Mouse (Mus musculus) bone marrow, adult 2 months (tissue): ENCODE measurements around the gene Cradd. TPM values are rescaled to one million over a fixed set of nuclear protein-coding genes. Genes with fewer than 3 reads are reported as not detected.
A peak's percentile ranks its signal among the peaks of the same experiment; 100 is the strongest.

ENCODE experiments used
- H3K27ac ChIP-seq: fragments of 200-500 bp; 2 replicates; pipeline ENCODE4 v1.5.1; 2012; ENCODE audit warnings: low read depth, mild to moderate bottlenecking, control low read depth, inconsistent platforms, low read length; ENCODE audit not compliant: control insufficient read depth, poor library complexity, insufficient read depth
- H3K4me1 ChIP-seq: fragments of 200-500 bp; 2 replicates; pipeline ENCODE4 v1.6.1; 2011; ENCODE audit warnings: low read length; ENCODE audit not compliant: control insufficient read depth, insufficient read depth
- H3K4me3 ChIP-seq: fragments of 200-500 bp; replicated peaks from 2 replicates; pipeline ENCODE3; 2011; ENCODE audit warnings: mild to moderate bottlenecking, low read depth, low read length, control low read depth; ENCODE audit not compliant: control insufficient read depth
- CTCF ChIP-seq: fragments of 200-500 bp; IDR thresholded peaks from 2 replicates; pipeline ENCODE4 v1.5.1; 2011; ENCODE audit warnings: low read length, control low read depth; ENCODE audit not compliant: control insufficient read depth, insufficient read depth
- POLR2A ChIP-seq: fragments of 200-500 bp; IDR thresholded peaks from 2 replicates; pipeline ENCODE4 v1.6.1; 2011; ENCODE audit warnings: low read depth, mild to moderate bottlenecking, control low read depth, low read length, borderline replicate concordance; ENCODE audit not compliant: control insufficient read depth
- WGBS: fragments of 180-500 bp; shearing (Covaris S2); methylation state at CpG from one replicate; pipeline ENCODE4 v1.1.7; 2018; 5-methylcytosine and 5-hydroxymethylcytosine counted together
- polyA plus RNA-seq: library from polyadenylated mRNA; stranded (reverse); fragments of >200 nt; gene quantifications from 2 replicates; pipeline ENCODE4 v1.2.4, GENCODE M21; 2011; ENCODE audit warnings: low replicate concordance; ENCODE audit not compliant: missing spikeins, insufficient read depth, insufficient read length

Gene Cradd
- polyA plus RNA-seq, 1 experiment = 3.8 TPM

DNA sequence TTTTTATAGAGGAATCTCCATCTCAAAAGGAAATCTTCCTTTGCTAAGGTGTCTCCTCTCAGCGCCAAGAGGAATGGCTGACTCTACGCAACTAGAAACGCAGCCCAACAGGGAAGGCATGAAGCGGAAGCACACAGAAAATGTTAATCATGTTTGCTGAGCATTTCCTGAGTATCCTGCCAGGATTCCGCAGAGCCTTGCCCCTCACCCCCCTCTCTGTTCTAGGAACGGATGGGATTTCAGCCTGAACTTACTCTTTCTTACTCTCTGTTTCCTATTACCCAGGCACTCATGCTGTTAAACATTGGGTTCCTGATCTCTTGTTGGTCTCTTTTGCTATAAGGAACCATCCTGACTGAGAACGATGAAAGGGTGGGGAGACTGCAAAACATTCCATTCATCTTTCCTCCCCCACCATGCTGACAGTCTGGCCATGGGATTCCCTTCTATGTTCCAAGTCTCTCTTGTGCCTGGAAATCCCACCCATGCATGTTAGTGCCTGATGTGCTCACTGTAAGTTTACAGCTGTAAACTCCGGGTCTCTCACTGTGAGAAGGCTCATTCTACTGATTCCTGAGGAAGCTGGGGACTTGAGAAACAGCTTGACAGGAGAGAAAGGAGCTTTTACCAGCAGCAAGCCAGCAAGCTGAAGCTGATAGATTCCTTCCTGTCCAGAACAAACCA lies 161.1 kb downstream of the Cradd start:
- no peak overlapping the region for H3K27ac ChIP-seq
- H3K4me1 ChIP-seq = no peaks in the 10 kb centered on the region
- no peak overlapping the region for H3K4me3 ChIP-seq
- TF ChIP-seq CTCF (no peak), POLR2A (no peak)
- WGBS = 77% methylated on average over 8 of the region's 8 CpGs

DNA sequence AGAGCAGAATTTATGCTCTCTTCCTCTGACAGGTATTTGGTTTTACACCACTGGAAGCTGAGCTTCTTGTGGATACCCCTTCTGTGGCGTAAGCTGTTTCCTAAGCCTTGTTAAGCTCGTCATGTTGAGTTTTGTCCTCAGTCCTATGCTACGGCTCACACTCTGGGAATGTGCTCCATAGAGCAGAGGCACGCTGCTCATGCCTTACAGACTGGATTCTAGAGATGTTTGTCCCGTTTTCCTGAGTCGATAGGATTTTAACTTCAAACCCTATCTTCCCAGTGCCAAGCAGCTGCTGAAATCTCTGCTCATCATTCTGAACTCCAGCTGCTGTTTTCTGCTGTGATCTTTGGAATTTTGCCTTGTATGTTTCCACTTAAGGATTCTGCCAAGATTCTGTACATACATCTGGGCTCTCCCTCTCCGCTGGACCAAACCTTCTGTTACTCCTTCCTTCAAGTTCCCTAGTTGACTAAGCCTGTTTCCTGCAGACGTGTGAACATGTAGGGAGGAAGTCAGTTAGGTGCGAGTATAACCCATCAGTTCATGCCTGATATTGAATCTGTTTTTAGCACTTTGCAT lies 164.2 kb downstream of the Cradd start:
- TF ChIP-seq POLR2A (no peak), CTCF (no peak)
- 50% methylated on average over 9 of the region's 9 CpGs for WGBS
- Histone ChIP-seq H3K4me3 (no peak overlapping the region), H3K4me1 (no peaks in the 10 kb centered on the region), H3K27ac (no peak overlapping the region)

DNA sequence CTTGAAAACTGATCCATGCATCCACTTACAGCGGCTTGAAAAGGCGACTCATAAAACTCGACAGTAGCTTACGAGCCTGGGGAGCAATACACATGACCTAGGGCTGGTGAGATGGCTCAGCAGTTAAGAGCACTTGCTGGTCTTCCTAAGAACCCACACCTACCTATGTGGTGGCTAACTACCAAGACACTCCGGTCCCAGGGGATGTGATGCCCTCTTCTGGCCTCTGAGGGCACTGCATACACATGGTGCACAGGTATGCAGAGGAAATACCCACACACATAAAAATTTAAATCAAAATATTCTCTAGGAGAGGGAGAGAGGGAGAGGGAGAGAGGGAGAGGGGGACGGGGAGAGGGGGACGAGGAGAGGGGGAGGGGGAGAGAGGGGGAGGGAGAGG lies 167.5 kb downstream of the Cradd start:
- TF ChIP-seq CTCF (peak; percentile 43), POLR2A (no peak)
- Histone ChIP-seq H3K27ac (no peak overlapping the region), H3K4me1 (peaks cover 2% of the 10 kb centered on the region), H3K4me3 (no peak overlapping the region)
- 96% methylated on average over 5 of the region's 7 CpGs for WGBS

DNA sequence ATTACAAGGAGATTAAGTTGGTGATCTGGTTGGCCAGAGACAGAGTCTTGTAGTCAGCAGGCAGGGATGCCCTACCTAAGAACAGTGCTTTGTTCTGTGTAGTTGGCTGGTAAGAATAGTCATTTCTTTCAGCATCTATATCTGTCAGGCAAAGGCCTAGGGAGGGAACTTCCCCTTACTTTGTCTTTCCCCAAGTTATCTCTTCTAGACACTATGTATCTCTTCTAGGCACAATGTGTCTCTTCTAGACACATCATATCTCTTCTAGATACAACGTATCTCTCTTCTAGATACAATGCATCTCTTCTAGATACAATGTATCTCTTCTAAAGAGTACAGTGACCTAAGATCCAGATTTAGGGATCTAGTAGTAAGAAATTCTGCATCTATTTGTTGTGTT lies 169.3 kb downstream of the Cradd start:
- H3K4me1 ChIP-seq = peaks cover 2% of the 10 kb centered on the region
- no peak overlapping the region for H3K4me3 ChIP-seq
- WGBS = 62% methylated on average over 1 of the region's 1 CpGs
- TF ChIP-seq POLR2A = no peak
- no peak for TF ChIP-seq CTCF
- no peak overlapping the region for H3K27ac ChIP-seq

DNA sequence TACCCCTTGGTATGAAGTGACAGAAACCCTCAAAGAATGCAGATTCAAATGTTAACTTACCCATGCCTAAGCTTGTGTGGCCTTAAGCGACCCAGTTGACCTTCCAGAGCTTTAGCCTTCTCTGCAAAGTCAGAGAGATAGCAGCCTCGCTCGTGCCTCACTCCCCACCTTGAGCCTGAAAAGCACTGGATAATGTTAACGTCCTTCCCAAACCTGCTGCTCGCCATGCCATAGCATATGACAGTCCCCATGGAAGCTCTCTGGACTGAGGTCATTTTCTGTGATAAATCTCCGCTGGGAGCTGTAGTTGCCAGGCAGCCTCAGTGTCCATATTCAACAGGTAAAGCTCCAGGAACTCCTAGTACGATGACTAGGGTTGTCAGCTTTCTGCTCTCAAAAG lies 170.7 kb downstream of the Cradd start:
- 77% methylated on average over 7 of the region's 7 CpGs for whole genome bisulfite sequencing
- Histone ChIP-seq H3K4me3 (no peak overlapping the region), H3K27ac (no peak overlapping the region), H3K4me1 (peaks cover 2% of the 10 kb centered on the region)
- no peak for TF ChIP-seq CTCF
- no peak for TF ChIP-seq POLR2A

- 64% methylated on average over 9 of the region's 9 CpGs for WGBS
- no peak for TF ChIP-seq CTCF
- no peak for TF ChIP-seq POLR2A
- H3K27ac ChIP-seq = no peak overlapping the region
- no peak overlapping the region for H3K4me3 ChIP-seq
- peaks cover 2% of the 10 kb centered on the region for H3K4me1 ChIP-seq
Measured at GRCm38 (mm10) chr10:95152503-95152989, 171.4 kb downstream of the Cradd start.

DNA sequence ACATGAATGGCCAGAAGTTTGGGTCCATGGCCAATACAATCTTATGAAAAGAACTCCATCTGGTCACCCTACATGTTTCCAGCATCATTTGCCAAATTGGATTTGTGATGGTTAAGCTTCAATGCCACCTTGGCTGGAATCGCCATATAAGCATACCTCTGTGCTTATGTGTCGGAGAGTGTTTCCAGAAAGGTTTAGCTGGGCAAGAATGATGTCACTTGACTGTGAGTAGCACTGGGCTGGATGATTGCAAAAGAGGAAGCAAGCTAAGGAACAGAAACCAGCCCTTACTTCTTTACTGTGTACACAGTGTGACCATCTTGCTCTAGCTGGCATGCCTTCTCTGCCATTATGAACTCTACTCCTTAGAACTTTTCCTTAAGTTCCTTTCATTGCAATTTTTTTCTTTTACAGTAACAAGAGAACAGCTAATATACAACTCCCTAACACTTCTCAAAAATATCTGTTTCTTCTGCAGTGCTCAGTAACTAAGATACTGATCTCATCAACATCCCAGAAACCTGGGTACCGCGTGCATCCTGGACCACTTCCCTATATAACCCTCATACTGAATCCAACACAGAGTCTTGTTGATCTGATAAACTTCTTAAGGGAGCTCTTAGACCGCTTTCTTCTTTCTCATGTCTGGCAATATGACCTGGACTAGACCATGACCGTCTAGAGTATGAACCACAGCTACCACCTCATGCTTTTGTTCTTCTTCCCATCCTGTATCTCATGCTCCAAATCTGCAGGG lies 172.7 kb downstream of the Cradd start:
- WGBS = 29% methylated on average over 6 of the region's 6 CpGs
- TF ChIP-seq CTCF (no peak), POLR2A (no peak)
- Histone ChIP-seq H3K4me1 (peaks cover 4% of the 10 kb centered on the region), H3K27ac (no peak overlapping the region), H3K4me3 (no peak overlapping the region)

DNA sequence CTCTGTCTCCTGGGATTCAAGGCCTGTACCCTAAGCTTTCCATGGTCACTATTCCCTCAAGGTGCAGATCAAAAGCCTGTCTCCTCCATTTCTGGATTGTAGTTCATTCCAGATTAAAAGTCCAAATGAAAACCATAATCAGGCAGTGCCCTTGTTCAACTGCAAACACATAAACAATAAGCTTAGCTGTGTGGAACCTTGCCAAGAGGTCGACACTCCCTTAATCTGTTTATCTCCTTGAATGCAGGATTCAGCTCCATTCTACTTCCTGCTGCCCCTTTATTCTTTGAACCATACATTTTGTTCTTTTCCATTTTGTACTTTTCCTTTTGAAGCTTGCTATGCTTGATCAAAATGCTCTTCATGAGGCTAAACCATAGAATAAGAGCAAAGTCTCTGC lies 174.3 kb downstream of the Cradd start:
- WGBS = 32% methylated on average over 1 of the region's 1 CpGs
- no peak overlapping the region for H3K27ac ChIP-seq
- no peak overlapping the region for H3K4me3 ChIP-seq
- H3K4me1 ChIP-seq = peaks cover 4% of the 10 kb centered on the region
- TF ChIP-seq CTCF (no peak), POLR2A (no peak)

- Histone ChIP-seq H3K4me3 (no peak overlapping the region), H3K4me1 (peaks cover 4% of the 10 kb centered on the region), H3K27ac (no peak overlapping the region)
- WGBS = 82% methylated on average over 3 of the region's 3 CpGs
- no peak for TF ChIP-seq POLR2A
- TF ChIP-seq CTCF = no peak
Measured at GRCm38 (mm10) chr10:95148641-95149040, 175.3 kb downstream of the Cradd start.
